Comparison of ENCODE assay signal across 9 mouse cellular contexts in genomic region chr2:160911558-160912201, GRCm38 (mm10). TPM values are rescaled to one million over a fixed set of nuclear protein-coding genes. Genes with fewer than 3 reads are reported as not detected.
DNase-seq lines count a peak whose midpoint lies in the region; ATAC-seq and TF ChIP-seq lines count a peak whose summit lies in the region.
"Had no signal": no experiment of that assay in that cellular context is flagged by ENCODE, and none has a peak within 500 bp of the region (broad histone marks: within the 10 kb centered on the region; RNA-seq: fewer than 3 reads in every experiment).

No protein-coding gene starts in this region.

- 0 out of 2 replicates have a peak, but pooled peaks cover 4% of the 10 kb centered on the region for H3K4me1 ChIP-seq in lung, embryonic 14.5 days (ENCODE audit: insufficient read depth)
- peaks cover 17% of the 10 kb centered on the region for H3K4me1 ChIP-seq in embryonic facial prominence, embryonic 14.5 days (ENCODE audit: control insufficient read depth, insufficient read depth, low read length)
- peaks cover 12% of the 10 kb centered on the region for H3K4me1 ChIP-seq in hindbrain, embryonic 16.5 days (ENCODE audit: control insufficient read depth, insufficient read depth, low read depth, low read length)

- no peak overlapping the region for H3K27ac ChIP-seq in lung, embryonic 14.5 days (ENCODE audit: low read depth)
- peak overlapping the region; percentile 67 for H3K27ac ChIP-seq in embryonic facial prominence, embryonic 14.5 days (replicated peaks; ENCODE audit: low read depth, low read length)
- H3K27ac ChIP-seq in hindbrain, embryonic 16.5 days (ENCODE audit: low read depth, low read length) = no peak overlapping the region

- peak overlapping the region; percentile 62 for H3K4me3 ChIP-seq in lung, embryonic 14.5 days (ENCODE audit: low read depth, low read length)
- peak overlapping the region; percentile 63 for H3K4me3 ChIP-seq in embryonic facial prominence, embryonic 14.5 days (ENCODE audit: low read depth, low read length)
- peak overlapping the region; percentile 48 for H3K4me3 ChIP-seq in hindbrain, embryonic 16.5 days (ENCODE audit: low read length)

- peaks cover 23% of the 10 kb centered on the region for H3K27me3 ChIP-seq in lung, embryonic 14.5 days (ENCODE audit: insufficient read depth, low read length)
- peaks cover 23% of the 10 kb centered on the region for H3K27me3 ChIP-seq in embryonic facial prominence, embryonic 14.5 days (replicated peaks; ENCODE audit: control insufficient read depth, insufficient read depth, low read length)
- H3K27me3 ChIP-seq in hindbrain, embryonic 16.5 days (replicated peaks; ENCODE audit: control insufficient read depth, insufficient read depth, low read length) = peaks cover 28% of the 10 kb centered on the region

- H3K36me3 ChIP-seq in lung, embryonic 14.5 days (ENCODE audit: insufficient read depth) = no peaks in the 10 kb centered on the region
- peaks cover 25% of the 10 kb centered on the region for H3K36me3 ChIP-seq in embryonic facial prominence, embryonic 14.5 days (ENCODE audit: control insufficient read depth, insufficient read depth, low read length)
- H3K36me3 ChIP-seq in hindbrain, embryonic 16.5 days (ENCODE audit: control insufficient read depth, insufficient read depth, low read length) = no peaks in the 10 kb centered on the region

- peak; percentile 51 for DNase-seq in lung, embryonic 14.5 days
- no peak for DNase-seq in lung, adult 18-20 months
- peak; percentile 65 for DNase-seq in embryonic facial prominence, embryonic 14.5 days (ENCODE audit: low spot score)
- peak; percentile 64 for DNase-seq in neural tube, embryonic 10.5 days (ENCODE audit: extremely low spot score, low spot score)
- no peak for DNase-seq in frontal cortex, postnatal 14 days (ENCODE audit: low spot score in 2 of 2)
- DNase-seq in gastrocnemius, adult 18-20 months (ENCODE audit: low spot score) = no peak
- DNase-seq in left cerebral cortex, adult 18-20 months (ENCODE audit: low spot score in 2 of 2) = no peak

- 1% methylated on average over 56 of the region's 64 CpGs for WGBS in lung, embryonic 14.5 days
- under 1% methylated on average over 36 of the region's 64 CpGs for WGBS in embryonic facial prominence, embryonic 14.5 days
- under 1% methylated on average over 44 of the region's 64 CpGs for WGBS in hindbrain, embryonic 16.5 days

- no peak for TF ChIP-seq CTCF in lung, embryonic 14.5 days (IDR thresholded peaks at IDR 0.05; ENCODE audit: low read depth)

- peak overlapping the region; percentile 94 for H3K4me2 ChIP-seq in lung, embryonic 14.5 days
- peak overlapping the region; percentile 91 for H3K4me2 ChIP-seq in embryonic facial prominence, embryonic 14.5 days (ENCODE audit: low read depth, low read length)
- H3K4me2 ChIP-seq in hindbrain, embryonic 16.5 days (ENCODE audit: low read length) = peak overlapping the region; percentile 84

- no peaks in the 10 kb centered on the region for H3K9me3 ChIP-seq in lung, embryonic 14.5 days (ENCODE audit: low read depth, low read length)
- no peaks in the 10 kb centered on the region for H3K9me3 ChIP-seq in embryonic facial prominence, embryonic 14.5 days (ENCODE audit: control insufficient read depth, low read length)
- H3K9me3 ChIP-seq in hindbrain, embryonic 16.5 days (ENCODE audit: control insufficient read depth, low read length) = no peaks in the 10 kb centered on the region

- H3K9ac ChIP-seq in lung, embryonic 14.5 days = peak overlapping the region; percentile 63
- H3K9ac ChIP-seq in embryonic facial prominence, embryonic 14.5 days (ENCODE audit: low read depth, low read length) = peak overlapping the region; percentile 75
- peak overlapping the region; percentile 61 for H3K9ac ChIP-seq in hindbrain, embryonic 16.5 days (ENCODE audit: low read depth, low read length)

- peak; percentile 65 for ATAC-seq in lung, embryonic 14.5 days (ENCODE audit: insufficient read depth)
- peak; percentile 50 for ATAC-seq in embryonic facial prominence, embryonic 14.5 days (ENCODE audit: low read depth)
- ATAC-seq in hindbrain, embryonic 16.5 days = peak; percentile 21; the same call in 1 of the 2 replicates

RNA-seq across cellular contexts. Expression of gene Emilin3, which starts 0.4 kb away (rescaled TPM):
- 10.6 and 14.0 TPM in 2 replicates for polyA plus RNA-seq in lung, embryonic 14.5 days (2014; fragmentation: Nextera tagmentation; extraction: Ambion mirVana)
- 21.6 and 26.0 TPM in 2 replicates for polyA plus RNA-seq in embryonic facial prominence, embryonic 14.5 days (2014; fragmentation: Nextera tagmentation; extraction: Ambion mirVana)
- polyA plus RNA-seq in hindbrain, embryonic 16.5 days (2015; fragmentation: Nextera tagmentation; extraction: Ambion mirVana) = 0.70 and 1.3 TPM in 2 replicates
- under 1 TPM; 0.07 to 0.17 TPM for total RNA-seq in gastrocnemius, adult 18-20 months (2021)
- total RNA-seq in left cerebral cortex, adult 18-20 months (2021) = under 1 TPM in 1 of 2 experiments, not detected in 1; 0.26 TPM
- total RNA-seq: liver, adult 2 months had no signal
- polyA plus RNA-seq: liver, adult 2 months had no signal

RNA-seq across cellular contexts. Expression of gene Lpin3, which starts 31.2 kb away (rescaled TPM):
- 1.5 and 2.5 TPM in 2 replicates for polyA plus RNA-seq in lung, embryonic 14.5 days (2014; fragmentation: Nextera tagmentation; extraction: Ambion mirVana)
- 1.1 and 1.4 TPM in 2 replicates for polyA plus RNA-seq in embryonic facial prominence, embryonic 14.5 days (2014; fragmentation: Nextera tagmentation; extraction: Ambion mirVana)
- polyA plus RNA-seq in hindbrain, embryonic 16.5 days (2015; fragmentation: Nextera tagmentation; extraction: Ambion mirVana) = 0.43 and 0.66 TPM in 2 replicates
- total RNA-seq in gastrocnemius, adult 18-20 months (2021) = 1 to 10 TPM; 1.6 to 2.9 TPM
- total RNA-seq in left cerebral cortex, adult 18-20 months (2021) = under 1 TPM; 0.53 to 0.87 TPM

RNA-seq across cellular contexts. Expression of gene Zhx3, which starts 38.9 kb away (rescaled TPM):
- 12.0 and 13.0 TPM in 2 replicates for polyA plus RNA-seq in lung, embryonic 14.5 days (2014; fragmentation: Nextera tagmentation; extraction: Ambion mirVana)
- 10.6 and 11.1 TPM in 2 replicates for polyA plus RNA-seq in embryonic facial prominence, embryonic 14.5 days (2014; fragmentation: Nextera tagmentation; extraction: Ambion mirVana)
- 19.9 and 21.0 TPM in 2 replicates for polyA plus RNA-seq in hindbrain, embryonic 16.5 days (2015; fragmentation: Nextera tagmentation; extraction: Ambion mirVana)
- 10 to 100 TPM; 21.0 to 24.3 TPM for total RNA-seq in gastrocnemius, adult 18-20 months (2021)
- 10 to 100 TPM; 64.4 to 70.2 TPM for total RNA-seq in left cerebral cortex, adult 18-20 months (2021)

Comparison
In these comparisons a context has a peak if more than half of its experiments do, and no peak if none do; other contexts are left out.
1. DNase-seq: peak in lung, embryonic 14.5 days (single experiment), embryonic facial prominence, embryonic 14.5 days (single experiment) and neural tube, embryonic 10.5 days (single experiment); none in lung, adult 18-20 months (0 of 2), frontal cortex, postnatal 14 days (0 of 2), gastrocnemius, adult 18-20 months (single experiment) and left cerebral cortex, adult 18-20 months (0 of 2).
2. Peak in every context shown above with its lines, with median percentiles within 50 percentile points of each other: ATAC-seq, H3K4me2 ChIP-seq, H3K4me3 ChIP-seq and H3K9ac ChIP-seq.